Mouse (Mus musculus) megakaryocyte, embryonic 14.5 days (primary cell): ENCODE results near the gene Pdss2. TPM values are rescaled to one million over a fixed set of nuclear protein-coding genes. Genes with fewer than 3 reads are reported as not detected.

ENCODE experiments used
- H3K27me3 ChIP-seq: replicated peaks from 2 replicates; pipeline ENCODE3; 2012; ENCODE audit warnings: inconsistent platforms
- H3K36me3 ChIP-seq: replicated peaks from 2 replicates; pipeline ENCODE3; 2012; ENCODE audit warnings: low read length, inconsistent platforms, mixed read lengths
- H3K4me1 ChIP-seq: 2 replicates; pipeline ENCODE4 v1.6.1; 2012; ENCODE audit warnings: inconsistent platforms
- H3K4me3 ChIP-seq: replicated peaks from 2 replicates; pipeline ENCODE3; 2012; ENCODE audit warnings: moderate library complexity, mild to moderate bottlenecking, inconsistent platforms
- H3K9me3 ChIP-seq: 2 replicates; pipeline ENCODE4 v1.6.1; 2012; ENCODE audit warnings: inconsistent platforms
- FLI1 ChIP-seq: IDR thresholded peaks from 2 replicates; pipeline ENCODE4 v1.6.1; 2012; ENCODE audit warnings: low read length, inconsistent platforms, mixed read lengths
- GATA1 ChIP-seq: IDR thresholded peaks from 3 replicates; pipeline ENCODE4 v1.6.1; 2012; ENCODE audit warnings: mixed read lengths, low read length, inconsistent platforms, borderline replicate concordance
- polyA plus RNA-seq: library from polyadenylated mRNA; stranded (reverse); fragments of >175 nt; gene quantifications from 2 replicates; pipeline ENCODE4 v1.2.3, GENCODE M21; 2012; ENCODE audit warnings: low replicate concordance; ENCODE audit not compliant: insufficient read depth

Gene Pdss2
- polyA plus RNA-seq, 1 experiment, result 3.9 TPM

- Histone ChIP-seq H3K4me3 (no peak overlapping the region), H3K36me3 (peaks cover 4% of the 10 kb centered on the region), H3K27me3 (no peaks in the 10 kb centered on the region), H3K9me3 (no peaks in the 10 kb centered on the region), H3K4me1 (peaks cover 29% of the 10 kb centered on the region)
- no peak for TF ChIP-seq FLI1
- TF ChIP-seq GATA1, result no peak
Observed at GRCm38 (mm10) chr10:43489139-43489538, 267.9 kb downstream of the Pdss2 start.

- Histone ChIP-seq H3K4me3 (no peak overlapping the region), H3K4me1 (peaks cover 26% of the 10 kb centered on the region), H3K36me3 (peaks cover 8% of the 10 kb centered on the region), H3K9me3 (no peaks in the 10 kb centered on the region), H3K27me3 (no peaks in the 10 kb centered on the region)
- TF ChIP-seq FLI1, result no peak
Observed at GRCm38 (mm10) chr10:43489550-43489949, 268.3 kb downstream of the Pdss2 start.

- H3K4me1 ChIP-seq, result peaks cover 26% of the 10 kb centered on the region
- no peak overlapping the region for H3K4me3 ChIP-seq
- H3K9me3 ChIP-seq, result no peaks in the 10 kb centered on the region
- H3K36me3 ChIP-seq, result peaks cover 13% of the 10 kb centered on the region
- TF ChIP-seq GATA1 (no peak), FLI1 (no peak)
- no peaks in the 10 kb centered on the region for H3K27me3 ChIP-seq
Observed at GRCm38 (mm10) chr10:43490034-43490433, 268.7 kb downstream of the Pdss2 start.

- H3K9me3 ChIP-seq, result no peaks in the 10 kb centered on the region
- H3K4me1 ChIP-seq, result peaks cover 23% of the 10 kb centered on the region
- H3K36me3 ChIP-seq, result peaks cover 21% of the 10 kb centered on the region
- no peak for TF ChIP-seq FLI1
- no peak for TF ChIP-seq GATA1
- H3K27me3 ChIP-seq, result no peaks in the 10 kb centered on the region
- H3K4me3 ChIP-seq, result no peak overlapping the region
Observed at GRCm38 (mm10) chr10:43490846-43491245, 269.6 kb downstream of the Pdss2 start.

- Histone ChIP-seq H3K27me3 (no peaks in the 10 kb centered on the region), H3K4me3 (no peak overlapping the region), H3K9me3 (peaks cover 10% of the 10 kb centered on the region), H3K36me3 (peaks cover 41% of the 10 kb centered on the region), H3K4me1 (no peaks in the 10 kb centered on the region)
- TF ChIP-seq FLI1, result no peak
- TF ChIP-seq GATA1, result no peak
Observed at GRCm38 (mm10) chr10:43502599-43502998, 281.3 kb downstream of the Pdss2 start.

- Histone ChIP-seq H3K9me3 (peaks cover under 1% of the 10 kb centered on the region; the same call in 1 of the 2 replicates), H3K4me1 (no peaks in the 10 kb centered on the region), H3K4me3 (no peak overlapping the region), H3K27me3 (no peaks in the 10 kb centered on the region), H3K36me3 (peaks cover 31% of the 10 kb centered on the region)
- TF ChIP-seq GATA1 (no peak), FLI1 (no peak)
Observed at GRCm38 (mm10) chr10:43504291-43504690, 283.0 kb downstream of the Pdss2 start.

GRCm38 (mm10) chr10:43507051-43507450 is 285.8 kb downstream of the Pdss2 start:
- Histone ChIP-seq H3K4me3 (no peak overlapping the region), H3K9me3 (no peaks in the 10 kb centered on the region), H3K4me1 (no peaks in the 10 kb centered on the region), H3K27me3 (no peaks in the 10 kb centered on the region), H3K36me3 (peaks cover 44% of the 10 kb centered on the region)
- TF ChIP-seq GATA1 (no peak), FLI1 (no peak)

GRCm38 (mm10) chr10:43509228-43509627 is 287.9 kb downstream of the Pdss2 start:
- no peaks in the 10 kb centered on the region for H3K9me3 ChIP-seq
- H3K4me3 ChIP-seq, result no peak overlapping the region
- TF ChIP-seq GATA1, result no peak
- TF ChIP-seq FLI1, result no peak
- no peaks in the 10 kb centered on the region for H3K4me1 ChIP-seq
- peaks cover 50% of the 10 kb centered on the region for H3K36me3 ChIP-seq
- no peaks in the 10 kb centered on the region for H3K27me3 ChIP-seq

- Histone ChIP-seq H3K27me3 (no peaks in the 10 kb centered on the region), H3K36me3 (peaks cover 44% of the 10 kb centered on the region), H3K9me3 (no peaks in the 10 kb centered on the region), H3K4me3 (no peak overlapping the region), H3K4me1 (no peaks in the 10 kb centered on the region)
- TF ChIP-seq FLI1 (no peak), GATA1 (no peak)
Observed at GRCm38 (mm10) chr10:43512976-43513375, 291.7 kb downstream of the Pdss2 start.

Other genes with a start within 250 kb of the Pdss2 start
- gene Sobp, start 47.0 kb upstream of the Pdss2 start, polyA plus RNA-seq, result 0.28 TPM in 1 of 2 replicates, not detected in the other
- not detected in 2 replicates for gene 9030612E09Rik, start 46.8 kb upstream of the Pdss2 start, polyA plus RNA-seq